Comparison of ENCODE assay signal across 20 mouse cellular contexts in the genomic region with DNA sequence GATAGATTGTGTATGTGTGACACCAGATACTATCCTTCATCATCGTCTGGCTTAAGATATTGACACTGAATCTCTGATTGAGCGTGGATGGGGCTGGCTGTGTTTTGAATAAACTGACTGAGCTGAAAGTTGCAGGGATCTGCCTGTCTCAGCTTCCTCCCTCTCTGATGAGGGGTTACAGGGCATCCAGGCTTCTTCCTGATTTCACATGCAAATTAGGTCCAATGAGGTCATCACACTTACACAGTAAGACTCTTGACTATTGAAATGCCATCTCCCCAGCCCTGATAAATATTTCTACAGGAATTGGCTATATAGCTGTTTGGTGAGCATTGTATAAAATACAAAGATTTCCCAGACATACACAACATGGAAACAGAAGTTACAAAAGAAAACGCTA.
DNase-seq lines count a peak whose midpoint lies in the region; ATAC-seq lines count a peak whose summit lies in the region.
"Had no signal": no experiment of that assay in that cellular context is flagged by ENCODE, and none has a peak within 500 bp of the region (broad histone marks: within the 10 kb centered on the region; RNA-seq: fewer than 3 reads in every experiment).

No protein-coding gene starts in this region.

- 89% methylated on average over 3 of the region's 3 CpGs for WGBS in heart, embryonic 10.5 days

- no peaks in the 10 kb centered on the region for H3K36me3 ChIP-seq in heart, embryonic 10.5 days
- H3K36me3 ChIP-seq: embryonic facial prominence, embryonic 13.5 days; embryonic facial prominence, embryonic 15.5 days; forebrain, embryonic 10.5 days; forebrain, embryonic 12.5 days; G1E had no signal

- H3K27ac ChIP-seq in heart, embryonic 10.5 days: no peak overlapping the region
- H3K27ac ChIP-seq: embryonic facial prominence, embryonic 15.5 days; forebrain, embryonic 10.5 days; forebrain, embryonic 12.5 days had no signal

- peaks cover 13% of the 10 kb centered on the region; the same call in 1 of the 2 replicates for H3K4me1 ChIP-seq in heart, embryonic 10.5 days
- H3K4me1 ChIP-seq: forebrain, embryonic 12.5 days had no signal

- peaks cover 5% of the 10 kb centered on the region; the same call in 1 of the 2 replicates for H3K27me3 ChIP-seq in heart, embryonic 10.5 days (ENCODE audit: insufficient read depth, poor library complexity, severe bottlenecking)
- H3K27me3 ChIP-seq: embryonic facial prominence, embryonic 13.5 days; embryonic facial prominence, embryonic 15.5 days; forebrain, embryonic 12.5 days; Patski had no signal

- no peak overlapping the region for H3K4me3 ChIP-seq in heart, embryonic 10.5 days
- H3K4me3 ChIP-seq: embryonic facial prominence, embryonic 13.5 days; embryonic facial prominence, embryonic 15.5 days; erythroblast, embryonic 14.5 days; forebrain, embryonic 10.5 days; forebrain, embryonic 12.5 days had no signal

- peak; percentile 19 for DNase-seq in heart, embryonic 10.5 days (ENCODE audit: low spot score)
- no peak for DNase-seq in heart, postnatal 4 days
- DNase-seq in frontal cortex, postnatal 36 days (ENCODE audit: low spot score in 2 of 2): no peak
- no peak for DNase-seq in yolk sac, embryonic 10.5 days (ENCODE audit: low spot score)
- DNase-seq: cerebellum, adult 11-12 months; cerebellum, adult 2 months; cerebellum, adult 9-10 months; cerebellum, postnatal 14 days; cerebellum, postnatal 36 days; embryo, embryonic 11 days had no signal

- ATAC-seq in granulocyte monocyte progenitor cell, adult 5-6 weeks (replicated peaks; ENCODE audit: poor library complexity, severe bottlenecking): peak; percentile 62
- ATAC-seq in megakaryocyte progenitor cell, adult 5-6 weeks (replicated peaks; ENCODE audit: poor library complexity): peak; percentile 49
- ATAC-seq: activated CD4-positive, CD25-positive, alpha-beta regulatory T cell, adult 4 months; Patski had no signal

- H3K9me3 ChIP-seq in heart, embryonic 10.5 days: no peaks in the 10 kb centered on the region
- H3K9me3 ChIP-seq: embryonic facial prominence, embryonic 13.5 days; embryonic facial prominence, embryonic 15.5 days; forebrain, embryonic 10.5 days; forebrain, embryonic 12.5 days had no signal
